Mouse (Mus musculus) liver, embryonic 15.5 days (tissue): Measurements from ENCODE around the gene Zbtb8a. TPM values are rescaled to one million over a fixed set of nuclear protein-coding genes. Genes with fewer than 3 reads are reported as not detected.
"Not testable (repeated sequence)": the region's sequence is repeated elsewhere in the genome, so short reads cannot be mapped to it uniquely, and the experiment has no call there.

Source experiments
- ATAC-seq: fragments of 200-750 bp; cut with Nextera tagmentation; 2 replicates; pipeline ENCODE4 v1.8.0; 2017; ENCODE audit warnings: moderate number of reproducible peaks, mild to moderate bottlenecking, moderate library complexity; ENCODE audit not compliant: insufficient read depth
- H3K27ac ChIP-seq: fragments of 300-500 bp; sonication (generic); replicated peaks from 2 replicates; pipeline ENCODE4 v1.5.1; 2015; ENCODE audit warnings: mild to moderate bottlenecking, inconsistent platforms
- H3K27me3 ChIP-seq: fragments of 300-500 bp; sonication (generic); 2 replicates; pipeline ENCODE4 v1.6.1; 2015; ENCODE audit warnings: mild to moderate bottlenecking, inconsistent platforms
- H3K36me3 ChIP-seq: fragments of 300-500 bp; sonication (generic); replicated peaks from 2 replicates; pipeline ENCODE4 v1.6.1; 2015; ENCODE audit warnings: moderate library complexity, mild to moderate bottlenecking, inconsistent platforms
- H3K4me1 ChIP-seq: fragments of 300-500 bp; sonication (generic); replicated peaks from 2 replicates; pipeline ENCODE4 v1.6.1; 2015; ENCODE audit warnings: inconsistent platforms
- H3K4me2 ChIP-seq: fragments of 300-500 bp; sonication (generic); 2 replicates; pipeline ENCODE4 v1.6.1; 2015; ENCODE audit warnings: moderate library complexity, mild to moderate bottlenecking, inconsistent platforms
- H3K4me3 ChIP-seq: fragments of 300-500 bp; sonication (generic); replicated peaks from 2 replicates; pipeline ENCODE4 v1.5.1; 2015; ENCODE audit warnings: mild to moderate bottlenecking, inconsistent platforms
- H3K9ac ChIP-seq: fragments of 300-500 bp; sonication (generic); 2 replicates; pipeline ENCODE4 v1.6.1; 2015; ENCODE audit warnings: moderate library complexity, mild to moderate bottlenecking, inconsistent platforms
- H3K9me3 ChIP-seq: fragments of 300-500 bp; sonication (generic); replicated peaks from 2 replicates; pipeline ENCODE4 v1.6.1; 2016; ENCODE audit warnings: inconsistent platforms
- WGBS: fragments of 180-500 bp; shearing (Covaris S2); methylation state at CpG from one replicate; pipeline ENCODE4 v1.1.7; 2015; ENCODE audit warnings: mixed read lengths; ENCODE audit not compliant: insufficient replicate concordance; 5-methylcytosine and 5-hydroxymethylcytosine counted together
- polyA plus RNA-seq: library from polyadenylated mRNA; unstranded; fragments of >200 nt; fragmentation: Nextera tagmentation; extraction: Ambion mirVana; gene quantifications from 2 replicates; pipeline ENCODE4 v1.2.1, GENCODE M21; 2015

Zbtb8a gene
- polyA plus RNA-seq, 1 experiment from 2014 or later = 2.3 TPM

GRCm38 (mm10) chr4:129362238-129362637 is 15.7 kb downstream of the Zbtb8a start:
- not testable (repeated sequence) for ATAC-seq, H3K4me3 ChIP-seq, H3K4me2 ChIP-seq, H3K27me3 ChIP-seq, H3K9ac ChIP-seq, H3K27ac ChIP-seq, H3K4me1 ChIP-seq, H3K36me3 ChIP-seq, H3K9me3 ChIP-seq
- WGBS = 49% methylated on average over 3 of the region's 3 CpGs

DNA sequence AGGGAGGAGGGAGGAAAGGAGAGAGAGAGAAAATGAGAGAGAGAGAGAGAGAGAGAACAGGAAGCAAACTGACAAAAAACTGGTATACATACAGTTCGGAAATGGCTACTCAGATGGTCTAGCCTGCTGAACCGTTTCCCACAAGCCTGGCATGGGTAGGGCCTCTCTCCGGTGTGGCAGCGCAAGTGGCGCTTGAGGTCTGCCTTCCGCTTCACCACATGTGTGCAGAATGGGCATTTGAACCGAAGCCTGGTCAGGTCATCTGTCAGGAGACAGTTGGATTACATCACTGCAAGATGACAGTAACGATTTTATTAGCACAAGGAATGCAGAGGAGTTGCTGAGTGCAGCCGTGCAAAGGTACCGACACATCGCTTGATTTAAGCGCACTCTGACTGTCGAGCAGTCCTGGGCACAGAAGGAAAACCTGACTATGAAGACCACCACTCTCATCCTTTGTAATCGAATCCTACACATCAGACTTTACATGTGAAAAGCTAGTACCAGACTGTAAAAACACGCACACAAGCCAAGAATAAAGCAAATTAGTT is 20.2 kb downstream of the Zbtb8a start:
- peaks cover 8% of the 10 kb centered on the region for H3K4me1 ChIP-seq
- no peak overlapping the region for H3K4me3 ChIP-seq
- H3K27ac ChIP-seq = no peak overlapping the region
- H3K9ac ChIP-seq = no peak overlapping the region
- H3K9me3 ChIP-seq = no peaks in the 10 kb centered on the region
- H3K4me2 ChIP-seq = no peak overlapping the region
- H3K36me3 ChIP-seq = peaks cover 4% of the 10 kb centered on the region; the same call in 1 of the 2 replicates
- no peak for ATAC-seq
- 78% methylated on average over 15 of the region's 15 CpGs for WGBS
- H3K27me3 ChIP-seq = no peaks in the 10 kb centered on the region

- Histone ChIP-seq H3K4me2 (no peak overlapping the region), H3K36me3 (no peaks in the 10 kb centered on the region), H3K4me1 (peaks cover 10% of the 10 kb centered on the region; the same call in 1 of the 2 replicates), H3K27ac (no peak overlapping the region), H3K9me3 (no peaks in the 10 kb centered on the region), H3K4me3 (no peak overlapping the region), H3K27me3 (no peaks in the 10 kb centered on the region), H3K9ac (no peak overlapping the region)
- no peak for ATAC-seq
- 57% methylated on average over 15 of the region's 15 CpGs for WGBS
Measured at GRCm38 (mm10) chr4:129354236-129354635, 23.7 kb downstream of the Zbtb8a start.

DNA sequence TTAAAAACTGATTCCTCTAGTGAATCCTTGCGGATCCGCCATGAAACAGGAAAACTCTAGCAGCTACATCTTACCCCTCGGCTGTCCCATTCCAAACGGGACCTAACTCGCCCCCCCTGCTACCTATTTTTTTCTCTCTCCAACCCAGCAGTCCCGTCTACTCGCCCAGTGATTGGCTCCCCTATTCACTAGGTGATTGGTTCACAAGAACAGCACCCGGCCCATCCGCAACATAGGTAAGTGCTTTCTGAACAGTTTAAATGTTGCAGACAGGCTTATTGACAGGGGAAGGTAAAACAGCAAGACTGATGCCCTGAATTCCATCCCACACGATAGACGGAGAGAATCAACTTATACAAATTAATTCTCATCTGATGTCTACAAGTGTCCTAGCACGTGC is 24.7 kb downstream of the Zbtb8a start:
- H3K9me3 ChIP-seq = no peaks in the 10 kb centered on the region
- H3K9ac ChIP-seq = no peak overlapping the region
- H3K4me3 ChIP-seq = no peak overlapping the region
- H3K27me3 ChIP-seq = no peaks in the 10 kb centered on the region
- no peaks in the 10 kb centered on the region for H3K36me3 ChIP-seq
- peaks cover 10% of the 10 kb centered on the region; the same call in 1 of the 2 replicates for H3K4me1 ChIP-seq
- 79% methylated on average over 12 of the region's 12 CpGs for WGBS
- no peak overlapping the region for H3K27ac ChIP-seq
- no peak overlapping the region for H3K4me2 ChIP-seq
- no peak for ATAC-seq

- Histone ChIP-seq H3K27me3 (no peaks in the 10 kb centered on the region), H3K36me3 (peaks cover 10% of the 10 kb centered on the region; the same call in 1 of the 2 replicates), H3K27ac (no peak overlapping the region), H3K9ac (no peak overlapping the region), H3K4me1 (peaks cover 10% of the 10 kb centered on the region; the same call in 1 of the 2 replicates), H3K9me3 (no peaks in the 10 kb centered on the region), H3K4me3 (no peak overlapping the region), H3K4me2 (no peak overlapping the region)
- 71% methylated on average over 6 of the region's 6 CpGs for WGBS
- ATAC-seq = no peak
Measured at GRCm38 (mm10) chr4:129351111-129351510, 26.8 kb downstream of the Zbtb8a start.

GRCm38 (mm10) chr4:129350644-129351043 is 27.3 kb downstream of the Zbtb8a start:
- peaks cover 10% of the 10 kb centered on the region; the same call in 1 of the 2 replicates for H3K4me1 ChIP-seq
- H3K27ac ChIP-seq = no peak overlapping the region
- no peak overlapping the region for H3K9ac ChIP-seq
- no peaks in the 10 kb centered on the region for H3K9me3 ChIP-seq
- H3K36me3 ChIP-seq = peaks cover 14% of the 10 kb centered on the region; the same call in 1 of the 2 replicates
- peak; percentile 61; the same call in 1 of the 2 replicates for ATAC-seq
- H3K4me3 ChIP-seq = no peak overlapping the region
- WGBS = 0% methylated on average over 1 of the region's 1 CpGs
- no peaks in the 10 kb centered on the region for H3K27me3 ChIP-seq
- H3K4me2 ChIP-seq = no peak overlapping the region

GRCm38 (mm10) chr4:129346481-129347154 is 31.3 kb downstream of the Zbtb8a start:
- Histone ChIP-seq H3K4me2 (no peak overlapping the region), H3K27ac (no peak overlapping the region), H3K9me3 (no peaks in the 10 kb centered on the region), H3K4me1 (no peaks in the 10 kb centered on the region), H3K27me3 (no peaks in the 10 kb centered on the region), H3K9ac (no peak overlapping the region), H3K36me3 (peaks cover 50% of the 10 kb centered on the region), H3K4me3 (no peak overlapping the region)
- ATAC-seq = no peak
- WGBS = 76% methylated on average over 15 of the region's 15 CpGs

GRCm38 (mm10) chr4:129342705-129343104 is 35.2 kb downstream of the Zbtb8a start:
- no peaks in the 10 kb centered on the region for H3K9me3 ChIP-seq
- no peaks in the 10 kb centered on the region for H3K27me3 ChIP-seq
- ATAC-seq = no peak
- WGBS = 73% methylated on average over 2 of the region's 2 CpGs
- H3K36me3 ChIP-seq = peaks cover 57% of the 10 kb centered on the region
- H3K9ac ChIP-seq = no peak overlapping the region
- peaks cover 33% of the 10 kb centered on the region for H3K4me1 ChIP-seq
- H3K4me2 ChIP-seq = no peak overlapping the region
- H3K27ac ChIP-seq = no peak overlapping the region
- no peak overlapping the region for H3K4me3 ChIP-seq

DNA sequence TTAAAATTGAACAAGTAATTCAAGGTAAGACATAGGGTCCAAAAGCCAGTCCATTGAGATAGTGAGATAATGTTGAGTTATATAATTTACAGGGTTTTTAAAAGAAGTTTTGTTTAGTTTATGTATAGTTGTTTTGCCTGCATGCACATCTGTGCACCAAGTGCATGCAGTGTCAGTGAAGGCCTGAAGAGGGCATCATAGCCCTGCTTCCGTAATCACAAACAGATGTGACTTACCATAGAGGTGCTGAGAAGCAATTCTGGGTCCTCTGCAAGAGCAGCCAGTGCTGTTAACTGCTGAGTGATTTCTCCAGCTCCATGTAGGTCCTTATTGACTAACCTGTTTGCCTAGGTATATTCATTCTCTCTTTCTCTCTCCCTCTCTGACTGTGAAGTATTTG is 36.0 kb downstream of the Zbtb8a start:
- H3K27me3 ChIP-seq = no peaks in the 10 kb centered on the region
- no peak overlapping the region for H3K4me2 ChIP-seq
- H3K36me3 ChIP-seq = peaks cover 54% of the 10 kb centered on the region
- no peak overlapping the region for H3K27ac ChIP-seq
- no peak overlapping the region for H3K4me3 ChIP-seq
- peaks cover 41% of the 10 kb centered on the region for H3K4me1 ChIP-seq
- no peak for ATAC-seq
- 79% methylated on average over 1 of the region's 1 CpGs for WGBS
- no peaks in the 10 kb centered on the region for H3K9me3 ChIP-seq
- H3K9ac ChIP-seq = no peak overlapping the region

DNA sequence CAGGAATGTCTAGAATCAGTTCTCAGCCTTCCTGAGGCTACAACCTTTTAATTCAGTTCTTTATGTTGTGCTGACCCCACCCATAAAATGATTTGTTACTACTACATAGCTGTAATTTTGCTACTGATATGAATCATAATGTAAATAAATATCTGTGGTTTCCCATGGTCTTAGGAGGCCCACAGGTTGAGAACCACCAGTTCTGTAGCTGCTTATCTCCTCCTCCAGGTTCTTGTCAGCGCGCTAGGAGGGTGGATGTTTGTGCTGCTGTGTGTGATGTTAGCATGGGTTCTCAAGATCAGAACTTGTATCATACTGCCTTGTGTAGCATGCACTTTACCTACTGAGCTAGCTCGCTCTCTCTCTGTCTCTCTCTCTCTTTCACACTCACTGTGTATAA is 38.2 kb downstream of the Zbtb8a start:
- no peak overlapping the region for H3K4me3 ChIP-seq
- H3K4me2 ChIP-seq = peak overlapping the region; percentile 44
- 0 out of 2 replicates have a peak overlapping the region, but pooled peaks have one; percentile 22 for H3K9ac ChIP-seq
- H3K4me1 ChIP-seq = peaks cover 50% of the 10 kb centered on the region
- peak overlapping the region; percentile 92 for H3K27ac ChIP-seq
- H3K9me3 ChIP-seq = no peaks in the 10 kb centered on the region
- WGBS = 36% methylated on average over 3 of the region's 3 CpGs
- no peaks in the 10 kb centered on the region for H3K27me3 ChIP-seq
- peak; percentile 69 for ATAC-seq
- peaks cover 35% of the 10 kb centered on the region for H3K36me3 ChIP-seq

DNA sequence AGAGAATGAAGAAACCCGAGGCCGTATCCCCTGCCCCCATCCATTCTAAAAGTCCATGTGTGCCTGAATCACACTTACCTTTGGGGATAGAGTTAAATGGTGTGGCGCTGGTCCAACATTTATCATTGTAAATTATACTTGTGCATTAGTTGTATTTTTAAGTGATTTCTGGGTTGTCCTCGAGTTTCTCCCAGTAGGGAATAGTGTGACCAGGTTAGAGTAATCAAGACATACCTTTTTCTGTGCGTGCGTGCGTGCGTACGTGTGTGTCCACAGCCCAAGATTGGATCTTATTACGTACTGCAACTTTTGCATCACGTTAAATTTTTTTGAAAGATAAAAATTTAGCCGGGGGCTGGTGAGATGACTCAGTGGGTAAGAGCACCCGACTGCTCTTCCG is 41.6 kb downstream of the Zbtb8a start:
- WGBS = 41% methylated on average over 14 of the region's 14 CpGs

More for the DNA sequence above, 41.6 kb downstream of the Zbtb8a start:
- Histone ChIP-seq H3K4me1 (peaks cover 78% of the 10 kb centered on the region), H3K9ac (peak overlapping the region; percentile 73), H3K4me2 (peak overlapping the region; percentile 85), H3K4me3 (peak overlapping the region; percentile 93), H3K27ac (peak overlapping the region; percentile 97), H3K9me3 (no peaks in the 10 kb centered on the region), H3K27me3 (no peaks in the 10 kb centered on the region), H3K36me3 (peaks cover 31% of the 10 kb centered on the region)
- no peak for ATAC-seq
